Mouse (Mus musculus) olfactory bulb, adult 2 months (tissue): ENCODE measurements at regions not wholly inside any gene's neighbourhood (a gene's known extent, or its start where the extent isn't known, plus 50 kb on each side); places are given as distances from the start of the nearest gene placed in this dataset.

Experiments
- CTCF ChIP-seq: fragments of 200-500 bp; IDR thresholded peaks from 2 replicates; pipeline ENCODE4 v1.5.1; 2012; ENCODE audit warnings: low read depth, mild to moderate bottlenecking, low read length, moderate library complexity; ENCODE audit not compliant: insufficient read depth
- POLR2A ChIP-seq: fragments of 200-500 bp; IDR thresholded peaks from 2 replicates; pipeline ENCODE4 v1.6.1; 2012; ENCODE audit warnings: mild to moderate bottlenecking, low read depth, low read length, moderate library complexity; ENCODE audit not compliant: insufficient read depth

- no peak for TF ChIP-seq CTCF
- no peak for TF ChIP-seq POLR2A
Observed at GRCm38 (mm10) chr9:88120963-88121570, 205.9 kb upstream of the Nt5e start.
